Mouse (Mus musculus): Measurements from ENCODE around the gene Dgka.
A peak's percentile ranks its signal among the peaks of the same experiment; 100 is the strongest.
"Not testable (repeated sequence)": the region's sequence is repeated elsewhere in the genome, so short reads cannot be mapped to it uniquely, and the experiment has no call there.

The Dgka gene

GRCm38 (mm10) chr10:128731002-128731433, 13.6 kb downstream of the Dgka start:
- DNase-seq = peak; percentile 67 to 71

- no peak for DNase-seq
These were observed 16.6 kb downstream of the Dgka start for GRCm38 (mm10) chr10:128728059-128728458.

DNA sequence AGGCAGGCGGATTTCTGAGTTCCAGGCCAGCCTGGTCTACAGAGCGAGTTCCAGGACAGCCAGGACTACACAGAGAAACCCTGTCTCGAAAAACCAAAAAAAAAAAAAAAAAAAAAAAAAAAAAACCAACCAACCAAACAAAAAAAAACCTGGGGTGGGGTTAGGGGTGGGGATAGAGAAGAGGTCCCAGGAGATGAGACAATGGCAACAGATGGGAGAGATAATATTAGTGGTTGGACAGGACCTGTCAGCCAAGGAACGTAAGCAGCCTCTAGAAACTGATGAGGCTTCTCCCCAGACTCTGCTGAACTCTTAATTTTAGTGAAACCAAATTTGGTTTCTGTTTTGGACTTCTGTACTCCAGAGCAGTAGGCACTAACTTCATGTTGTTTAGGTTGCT, 19.2 kb downstream of the Dgka start:
- DNase-seq = not testable (repeated sequence)

GRCm38 (mm10) chr10:128715559-128716537, 28.8 kb downstream of the Dgka start:
- peak; percentile 69 to 84 for DNase-seq

DNA sequence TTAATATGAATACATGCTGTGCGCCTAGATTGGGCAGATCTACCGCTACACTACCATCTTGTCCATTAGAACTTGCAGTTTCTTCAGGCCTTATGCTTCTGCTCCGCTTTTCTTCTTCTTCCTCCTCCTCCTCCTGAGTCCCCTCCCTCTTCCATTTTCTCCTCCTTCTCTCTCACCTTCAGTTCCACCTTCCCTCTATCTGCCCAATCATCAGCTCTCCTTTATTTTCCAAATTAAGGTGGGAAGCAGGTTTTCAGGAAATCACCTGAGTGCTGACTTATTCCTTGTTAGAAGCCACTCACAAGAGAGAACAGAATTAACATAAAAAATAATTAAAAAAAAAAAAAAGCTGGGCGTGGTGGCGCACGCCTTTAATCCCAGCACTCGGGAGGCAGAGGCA, 33.3 kb downstream of the Dgka start:
- DNase-seq = not testable (repeated sequence)

DNA sequence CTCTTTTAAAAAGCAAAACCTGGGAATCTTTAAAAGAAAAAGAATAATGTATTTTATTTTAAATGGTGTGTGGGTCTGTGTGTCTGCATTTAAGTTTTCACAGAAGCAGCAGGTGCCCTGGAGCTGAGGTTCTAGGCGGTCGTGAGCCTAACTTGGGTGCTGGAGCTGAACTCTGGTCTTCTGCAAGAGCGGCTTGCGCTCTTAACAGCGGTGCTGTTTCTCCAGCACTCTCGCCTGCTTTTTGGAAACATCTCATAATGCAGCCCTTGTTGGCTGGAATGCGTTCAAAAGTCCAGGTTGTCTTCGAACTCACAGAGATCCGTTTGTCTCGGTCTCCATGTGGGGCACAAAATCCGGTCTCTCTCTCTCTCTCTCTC, 39.4 kb downstream of the Dgka start:
- peak in 1 of 2 experiments; percentile 41 for DNase-seq

DNA sequence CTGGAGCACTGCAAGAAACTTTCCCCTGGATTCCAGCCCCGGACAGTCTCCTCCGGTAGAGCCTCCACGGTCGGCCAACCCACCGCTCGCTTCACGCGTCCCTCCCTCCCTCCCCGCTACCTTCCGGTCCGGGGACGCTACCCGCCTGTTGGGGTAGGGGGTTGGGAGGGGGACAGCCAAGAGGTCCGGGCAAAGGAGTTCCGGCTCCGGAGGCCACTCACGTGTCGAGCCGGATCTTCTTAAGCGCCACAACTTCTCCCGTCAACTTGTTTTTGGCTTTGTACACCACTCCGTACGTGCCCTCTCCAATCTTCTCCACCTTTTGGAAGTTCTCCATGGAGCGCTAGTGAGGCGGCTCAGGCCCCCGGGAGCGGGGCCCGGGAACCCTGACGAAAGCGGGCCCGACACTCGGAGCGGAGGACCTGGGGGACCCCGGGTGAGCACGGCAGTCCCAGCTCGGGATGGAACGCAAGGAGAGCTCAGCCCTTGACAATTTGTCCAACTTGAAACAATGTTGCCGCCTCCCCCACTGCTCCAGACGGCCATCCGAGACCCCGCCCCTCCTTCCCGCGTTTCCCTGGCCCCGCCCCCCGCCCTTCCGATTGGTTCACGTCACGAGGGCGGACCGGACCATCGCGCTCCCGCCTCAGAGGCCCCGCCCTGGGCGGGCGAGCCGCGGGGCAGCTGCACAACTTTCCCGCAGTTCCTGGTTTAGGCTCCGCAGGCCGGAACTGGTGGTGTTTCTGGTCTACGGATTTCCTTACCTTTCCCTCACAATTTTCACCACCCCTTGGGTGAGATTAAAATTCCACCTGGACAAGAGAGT, 40.0 kb downstream of the Dgka start, which contains the start of gene Cdk2:
Cdk2 (minus strand) TSS at position 541 of the 826 bp plus-strand sequence.
- DNase-seq = peak; percentile 92 to 94

DNA sequence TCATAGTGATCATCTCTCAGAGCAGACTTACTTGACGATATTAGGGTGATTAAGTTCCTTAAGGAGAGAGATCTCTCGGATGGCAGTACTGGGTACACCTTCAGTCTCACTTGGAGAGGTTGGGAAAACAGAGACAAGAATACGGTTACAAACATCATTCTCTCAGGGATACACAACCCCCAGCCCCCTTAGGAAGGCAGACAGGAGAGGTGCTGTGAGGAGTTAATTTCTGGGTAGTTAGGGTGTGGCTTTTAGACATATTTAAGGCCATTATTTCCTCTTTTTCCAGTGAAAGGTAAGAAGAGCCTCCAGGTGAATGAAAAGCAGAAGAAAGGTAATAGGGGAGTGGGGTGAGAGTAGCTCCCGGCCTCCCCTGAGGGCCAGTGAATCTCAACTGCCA, 40.8 kb downstream of the Dgka start, which contains the start of gene Pmel:
Pmel (plus strand) TSS at position 301 of the 400 bp plus-strand sequence.
- DNase-seq = no peak

GRCm38 (mm10) chr10:128702328-128703007, 42.2 kb downstream of the Dgka start:
- DNase-seq = no peak

- no peak for DNase-seq
These were observed 43.9 kb downstream of the Dgka start for GRCm38 (mm10) chr10:128700712-128701111.

- no peak for DNase-seq
These were observed 45.0 kb downstream of the Dgka start for GRCm38 (mm10) chr10:128699611-128700010.

DNA sequence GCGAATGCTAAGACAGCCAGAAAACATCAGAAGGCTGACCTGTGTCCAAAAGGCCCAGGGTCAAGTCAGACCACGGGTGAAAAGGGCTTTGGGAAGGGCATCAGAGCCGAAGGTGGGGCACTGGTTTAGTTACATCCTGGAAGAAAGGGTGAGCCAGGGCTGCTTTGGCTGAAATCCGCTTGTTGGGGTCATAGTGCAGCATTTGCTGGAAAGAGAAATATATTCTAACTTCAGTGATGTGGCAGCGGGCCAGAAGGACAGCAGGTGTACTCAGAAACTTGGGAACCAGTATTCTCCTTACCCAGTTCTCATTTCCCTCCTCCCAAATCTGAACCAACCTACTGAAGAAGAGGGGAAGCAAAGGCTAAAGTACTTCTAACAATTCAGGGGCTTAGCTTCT, 45.6 kb downstream of the Dgka start:
- DNase-seq = no peak

DNA sequence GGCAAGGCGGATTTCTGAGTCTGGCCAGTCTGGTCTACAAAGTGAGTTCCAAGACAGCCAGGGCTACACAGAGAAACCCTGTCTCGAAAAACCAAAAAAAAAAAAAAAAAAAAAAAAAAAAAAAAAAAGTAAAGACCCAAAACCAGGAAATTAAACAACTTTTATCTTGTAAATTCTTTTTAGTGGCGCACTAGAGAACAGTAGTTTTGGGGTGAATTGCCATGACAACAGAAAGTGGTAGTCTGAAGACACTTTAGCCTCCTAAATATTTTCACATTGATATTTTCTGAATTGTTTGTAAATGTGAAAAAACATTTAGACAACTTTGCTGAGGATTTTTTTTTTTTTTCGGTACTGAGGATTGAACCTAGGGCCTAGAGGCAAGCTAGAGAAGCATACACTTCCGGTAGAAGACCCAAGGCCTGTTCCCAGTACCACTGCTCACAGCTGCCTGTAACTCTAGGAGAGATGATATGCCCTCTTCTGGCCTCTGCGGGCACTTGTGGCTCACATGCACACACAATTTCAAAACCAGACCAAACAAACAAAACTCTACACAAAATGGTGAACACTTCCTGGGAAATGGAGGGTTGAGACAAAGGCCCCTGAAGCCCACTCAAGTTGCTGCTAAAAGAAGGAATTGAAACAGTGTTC, 47.5 kb downstream of the Dgka start:
- DNase-seq = no peak

- peak; percentile 98 to 99 for DNase-seq
These were observed 48.5 kb downstream of the Dgka start, which contains the start of gene Rab5b for GRCm38 (mm10) chr10:128695992-128696807. Gene Rab5b (minus strand): TSS chr10:128696264.

- no peak for DNase-seq
These were observed 49.2 kb downstream of the Dgka start for GRCm38 (mm10) chr10:128695411-128695991.

DNA sequence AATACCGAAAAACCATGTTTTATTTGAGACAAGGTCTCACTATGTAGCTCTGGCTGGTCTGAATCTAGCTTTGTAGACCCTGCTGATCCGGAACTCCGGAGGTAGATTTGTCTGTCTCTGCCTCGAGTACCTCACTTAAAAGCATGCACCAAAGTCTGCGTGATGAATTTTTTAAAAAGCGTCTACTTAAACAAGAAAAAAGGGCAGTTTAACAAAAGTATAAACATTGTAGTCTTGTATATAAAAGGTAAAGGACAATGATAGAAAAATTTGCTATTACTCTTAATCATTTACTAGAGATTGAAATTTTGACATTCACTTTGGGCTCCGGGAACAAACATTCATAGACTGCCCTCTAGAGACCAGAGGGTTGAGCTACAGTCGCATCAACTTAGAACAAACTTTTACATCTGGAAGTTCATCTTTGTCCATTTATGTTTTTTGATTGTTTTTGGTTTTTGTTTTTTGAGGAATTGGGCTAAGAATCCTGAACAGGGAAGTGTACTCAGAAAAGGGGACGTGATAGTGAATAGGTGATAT, 70.1 kb downstream of the Dgka start:
- no peak for DNase-seq

DNA sequence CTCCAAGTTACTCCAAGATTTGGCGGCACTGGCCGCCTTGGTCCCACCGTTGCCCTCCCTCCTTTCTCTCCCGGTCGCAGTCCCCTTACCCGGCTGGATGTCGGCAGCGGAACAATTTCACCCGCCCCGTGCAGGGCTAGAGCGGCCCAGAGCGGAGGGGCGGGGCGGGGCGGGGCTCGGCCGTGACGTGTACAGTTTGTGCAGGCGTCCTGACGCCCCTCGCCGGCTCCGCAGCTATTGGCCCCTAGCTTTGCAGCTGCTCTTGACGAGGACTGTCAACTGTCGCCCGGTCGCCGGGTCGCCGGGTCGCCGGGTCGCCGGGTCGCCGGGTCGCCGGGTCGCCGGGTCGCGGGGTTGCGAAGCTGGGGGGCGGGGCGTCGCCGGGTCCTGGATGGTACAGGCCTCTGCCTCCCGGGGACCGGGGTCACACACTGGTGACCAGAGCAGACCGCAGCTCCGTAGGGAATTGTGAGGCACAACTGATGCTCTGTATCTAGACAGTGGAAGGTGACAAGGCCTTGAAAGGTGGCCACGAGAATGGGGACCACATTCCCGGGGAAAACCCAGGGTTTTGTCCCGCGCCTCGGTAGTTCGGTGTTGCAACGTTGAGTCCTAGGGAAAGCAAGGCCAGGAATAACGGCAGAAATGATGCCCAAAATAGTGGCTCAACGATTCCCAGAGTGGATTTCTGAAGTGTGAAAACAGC, 70.7 kb downstream of the Dgka start, which contains the start of gene Suox:
Suox (minus strand) TSS at position 311 of the 706 bp plus-strand sequence.
- DNase-seq = peak; percentile 87 to 91

- DNase-seq = no peak
These were observed 73.5 kb downstream of the Dgka start for GRCm38 (mm10) chr10:128671148-128671547.

All from thymus, postnatal 36 days (tissue).